Mouse (Mus musculus): Measurements from ENCODE around the gene Clec2l.

The Clec2l gene

DNA sequence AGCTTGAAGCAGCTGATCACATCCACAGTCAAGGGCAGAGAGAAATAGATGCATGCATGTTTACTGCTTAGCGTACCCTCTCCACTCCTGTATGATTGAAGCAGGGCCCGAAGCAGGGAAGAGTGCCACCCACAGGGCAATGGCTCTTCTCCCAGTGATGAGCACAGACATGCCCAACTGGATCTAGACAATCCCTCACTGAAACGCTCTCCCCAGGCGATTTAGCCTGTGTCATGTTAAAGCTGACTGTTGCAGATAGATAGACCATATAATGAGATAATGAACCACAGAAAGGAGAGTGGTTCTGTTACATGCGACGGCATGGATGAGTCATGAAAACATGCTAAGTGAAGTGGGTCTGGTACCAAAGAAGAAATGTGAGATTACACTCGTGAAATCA, 8.4 kb downstream of the Clec2l start:
- no peak for DNase-seq (ENCODE audit: low spot score)

DNA sequence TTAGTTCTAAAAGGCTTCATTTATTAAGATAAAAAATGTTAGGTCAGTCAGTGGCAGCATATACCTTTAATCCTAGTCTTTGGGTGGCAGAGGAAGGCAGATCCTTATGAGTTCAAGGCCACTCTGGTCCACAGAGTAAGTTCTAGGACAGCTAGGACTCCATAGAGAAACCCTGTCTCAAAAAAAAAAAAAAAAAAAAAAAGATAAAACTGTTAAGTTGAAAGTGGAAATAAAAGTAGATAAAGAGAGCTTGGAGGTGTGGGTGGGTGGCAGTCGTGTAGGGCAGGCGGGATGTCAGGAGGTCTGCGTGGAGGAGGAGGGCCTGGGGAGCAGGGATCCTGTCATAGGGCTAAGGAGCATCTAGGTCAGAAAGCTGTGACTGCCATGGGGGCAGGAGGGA, 9.1 kb downstream of the Clec2l start:
- DNase-seq (ENCODE audit: low spot score): no peak

- no peak for DNase-seq (ENCODE audit: low spot score)
Measured at GRCm38 (mm10) chr6:38676217-38676616, 13.3 kb downstream of the Clec2l start.

DNA sequence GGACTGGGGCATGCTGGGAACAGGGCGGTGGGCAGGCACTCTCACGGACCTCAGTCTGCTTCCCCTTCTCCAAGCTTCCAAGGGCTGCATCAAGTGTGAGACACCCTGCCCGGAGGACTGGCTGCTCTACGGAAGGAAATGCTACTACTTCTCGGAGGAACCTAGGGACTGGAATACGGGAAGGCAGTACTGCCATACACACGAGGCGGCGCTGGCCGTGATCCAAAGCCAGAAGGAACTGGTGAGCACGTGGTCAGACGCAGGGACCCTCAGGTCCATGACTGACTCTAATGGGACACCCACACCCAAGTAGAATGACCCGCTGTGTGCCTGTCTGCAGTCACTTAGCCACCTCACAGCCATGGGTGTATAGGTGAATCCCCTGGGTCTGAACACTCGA, 13.9 kb downstream of the Clec2l start:
- no peak for DNase-seq (ENCODE audit: low spot score)

DNA sequence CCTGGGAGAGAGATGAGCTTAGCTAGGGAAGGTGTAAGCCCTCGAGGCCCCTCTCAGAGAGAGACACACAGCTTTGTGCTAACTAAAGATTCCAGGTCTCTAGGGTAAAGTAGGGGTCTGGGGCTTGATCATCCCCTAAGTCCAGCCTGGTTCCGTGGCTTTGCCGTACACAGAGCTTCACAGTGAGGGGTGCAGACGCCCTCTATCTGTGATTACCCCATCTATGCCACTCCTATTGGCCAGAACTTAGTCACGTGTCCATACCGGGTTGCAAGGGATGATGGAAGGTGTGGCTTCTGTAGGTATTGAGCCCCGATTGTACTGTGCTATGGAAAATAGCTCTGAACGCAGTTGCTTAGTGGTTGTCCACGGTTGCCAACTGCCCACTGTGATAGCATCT, 14.8 kb downstream of the Clec2l start:
- DNase-seq (ENCODE audit: low spot score): no peak

DNA sequence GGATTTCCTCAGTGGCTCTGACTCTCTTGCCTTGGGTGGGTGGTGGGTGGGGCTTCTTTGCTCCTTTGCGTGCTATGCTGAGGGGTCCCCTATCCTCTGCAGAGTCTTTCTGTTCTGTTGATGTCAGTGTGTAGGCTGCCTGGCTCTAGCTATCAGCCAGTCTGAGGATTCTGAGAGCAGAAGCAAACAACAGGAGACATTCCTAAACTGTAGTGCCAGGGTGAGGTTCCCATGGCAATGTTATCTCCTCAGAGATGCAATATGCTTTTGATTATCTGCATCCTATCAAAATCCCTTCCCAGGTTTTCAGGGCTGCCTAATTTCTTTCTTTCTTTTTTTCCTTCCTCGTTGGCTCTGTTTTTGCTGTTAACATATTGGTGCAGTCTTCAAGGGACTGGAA, 19.7 kb downstream of the Clec2l start:
- no peak for DNase-seq (ENCODE audit: low spot score)

DNA sequence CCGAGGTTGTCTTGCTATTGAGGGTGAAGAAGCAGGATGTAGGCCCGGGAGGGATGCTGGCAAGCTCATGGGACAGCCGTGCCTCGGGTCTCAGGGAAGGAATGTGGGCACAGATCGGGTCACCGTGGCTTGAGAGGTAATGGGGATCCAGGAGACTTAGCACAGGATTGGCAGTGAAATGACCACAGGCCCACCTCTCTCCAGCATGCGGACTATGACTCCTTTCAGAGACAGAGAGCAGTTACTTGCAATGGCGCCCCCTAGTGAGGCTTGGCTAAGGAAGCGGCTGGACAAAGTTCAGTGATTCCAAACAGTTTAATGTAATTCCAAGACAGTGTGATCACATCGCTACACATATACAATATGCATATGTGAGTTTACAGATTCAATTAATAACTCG, 24.3 kb downstream of the Clec2l start:
- no peak for DNase-seq (ENCODE audit: low spot score)

DNA sequence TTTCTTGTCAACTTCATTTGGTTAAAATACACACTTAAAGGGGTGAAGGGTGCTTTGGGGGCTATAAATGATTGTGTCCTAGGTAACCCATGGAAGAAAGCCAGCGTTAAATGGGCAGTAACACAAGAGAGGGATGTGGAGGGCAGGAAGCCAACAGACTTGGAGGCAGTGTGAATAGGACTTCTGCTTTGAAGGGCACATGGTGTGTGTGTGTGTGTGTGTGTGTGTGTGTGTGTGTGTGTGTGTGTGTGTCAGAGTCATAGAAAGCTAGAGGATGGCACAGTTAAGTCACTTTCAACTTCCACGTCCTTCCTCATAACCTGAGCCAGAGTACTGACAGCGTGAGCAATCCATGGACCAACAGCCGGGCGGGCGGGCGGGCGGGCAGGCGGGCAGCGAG, 26.0 kb downstream of the Clec2l start:
- DNase-seq (ENCODE audit: low spot score): no peak

GRCm38 (mm10) chr6:38690615-38691014, 27.7 kb downstream of the Clec2l start:
- no peak for DNase-seq (ENCODE audit: low spot score)

GRCm38 (mm10) chr6:38691052-38691451, 28.2 kb downstream of the Clec2l start:
- no peak for DNase-seq (ENCODE audit: low spot score)

DNA sequence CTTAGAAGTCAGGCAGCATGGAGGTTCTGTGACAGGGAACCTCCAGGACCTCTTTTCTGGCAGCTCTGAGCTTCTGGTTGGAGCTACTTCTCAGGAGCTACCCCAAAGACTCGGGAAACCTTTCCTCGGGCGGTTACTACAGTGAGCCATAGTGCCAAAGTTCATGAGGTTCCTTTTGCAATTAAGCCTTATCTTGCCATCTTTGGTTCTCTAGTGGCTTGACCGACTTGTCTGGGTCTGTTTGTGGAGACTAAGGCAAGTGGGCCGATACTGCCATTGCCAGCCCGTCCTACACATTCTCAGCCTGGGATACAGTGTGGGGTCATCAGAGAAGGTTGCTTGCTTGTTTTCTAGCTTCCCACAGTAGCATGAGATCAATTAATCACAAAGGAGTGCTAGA, 29.7 kb downstream of the Clec2l start:
- DNase-seq (ENCODE audit: low spot score): no peak

DNA sequence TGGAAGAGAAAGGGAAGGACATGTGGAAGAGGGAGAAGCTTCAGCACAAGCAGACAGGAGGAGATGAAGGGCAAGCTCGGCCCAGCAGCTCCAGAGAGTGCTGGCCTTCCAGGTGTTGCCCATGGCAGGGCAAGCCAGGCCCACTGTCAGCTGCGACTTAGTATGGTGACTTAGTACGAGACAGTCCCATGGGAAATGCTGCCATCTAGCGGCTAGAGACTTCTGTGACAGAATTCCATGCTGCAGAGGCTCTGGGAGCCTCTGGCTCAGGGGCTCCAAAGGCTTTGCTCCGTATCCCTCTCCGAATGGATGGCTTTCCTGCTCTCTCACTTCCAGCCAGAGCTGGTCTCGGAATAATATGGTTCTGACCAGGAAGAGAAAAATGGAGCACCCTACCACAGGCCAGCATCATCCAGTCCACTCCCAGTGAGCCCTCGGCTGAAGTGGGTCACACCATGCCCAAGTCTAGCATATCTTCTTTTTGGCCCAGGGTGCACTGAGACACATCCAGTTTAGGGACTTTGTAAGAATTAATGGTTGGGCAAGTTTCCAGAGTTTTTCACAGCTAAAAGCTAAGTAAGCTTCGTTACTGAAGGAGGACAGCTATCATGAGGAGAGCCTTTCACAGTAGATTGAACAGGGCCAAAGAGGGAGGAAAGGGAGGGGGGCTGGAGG, 32.6 kb downstream of the Clec2l start:
- DNase-seq (ENCODE audit: low spot score): peak; percentile 92

DNA sequence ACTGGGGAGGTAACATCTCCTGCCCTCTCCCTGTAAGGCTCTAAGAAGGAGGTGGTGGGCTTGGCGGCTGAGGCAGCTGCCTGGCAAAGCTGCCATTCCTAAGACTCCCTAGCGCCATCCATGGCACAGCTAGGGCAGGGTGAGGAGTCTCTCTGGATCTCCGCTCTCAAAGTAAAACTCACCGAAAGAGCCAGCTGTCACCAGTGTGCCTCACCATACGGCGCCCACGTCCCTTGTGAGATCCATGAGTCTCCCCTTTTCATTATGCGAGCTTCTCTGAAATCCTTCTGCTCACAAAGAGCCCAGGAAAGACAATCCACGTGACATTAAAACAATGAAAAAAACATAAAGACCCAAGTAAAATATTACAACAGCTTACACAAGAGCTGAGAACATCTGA, 33.7 kb downstream of the Clec2l start:
- peak; percentile 63 for DNase-seq (ENCODE audit: low spot score)

GRCm38 (mm10) chr6:38698233-38698889, 35.5 kb downstream of the Clec2l start:
- no peak for DNase-seq (ENCODE audit: low spot score)

- DNase-seq (ENCODE audit: low spot score): no peak
Measured at GRCm38 (mm10) chr6:38701421-38701820, 38.6 kb downstream of the Clec2l start.

DNA sequence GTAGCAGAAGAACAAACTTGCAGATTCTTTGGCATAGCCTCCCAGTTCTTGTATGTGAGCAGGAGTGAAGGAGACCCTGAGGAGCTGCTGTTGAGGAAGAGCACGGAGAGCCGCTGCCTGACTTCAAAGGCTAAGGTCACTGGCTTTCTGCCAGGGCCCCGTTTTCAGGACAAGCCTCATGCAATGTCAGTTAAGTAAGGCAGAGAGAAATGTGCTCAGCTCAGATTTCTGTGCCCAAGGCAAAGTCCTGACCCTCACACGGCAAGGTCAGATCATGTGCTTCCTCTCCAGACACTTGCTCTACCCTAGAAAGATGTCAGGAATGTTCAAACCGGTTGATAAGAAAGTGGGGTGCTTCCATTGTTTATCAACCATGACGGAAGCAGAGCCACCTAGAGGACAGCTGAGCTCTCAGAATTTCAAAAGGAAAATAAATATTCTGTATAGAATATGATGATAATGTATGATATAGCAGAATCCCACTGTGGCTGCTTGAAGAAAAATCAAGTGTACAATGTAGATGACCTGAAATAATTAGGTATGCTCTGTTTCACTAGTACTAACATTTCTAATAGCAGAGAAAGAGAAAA, 40.0 kb downstream of the Clec2l start:
- no peak for DNase-seq (ENCODE audit: low spot score)

- no peak for DNase-seq (ENCODE audit: low spot score)
Measured at GRCm38 (mm10) chr6:38703526-38703925, 40.7 kb downstream of the Clec2l start.

DNA sequence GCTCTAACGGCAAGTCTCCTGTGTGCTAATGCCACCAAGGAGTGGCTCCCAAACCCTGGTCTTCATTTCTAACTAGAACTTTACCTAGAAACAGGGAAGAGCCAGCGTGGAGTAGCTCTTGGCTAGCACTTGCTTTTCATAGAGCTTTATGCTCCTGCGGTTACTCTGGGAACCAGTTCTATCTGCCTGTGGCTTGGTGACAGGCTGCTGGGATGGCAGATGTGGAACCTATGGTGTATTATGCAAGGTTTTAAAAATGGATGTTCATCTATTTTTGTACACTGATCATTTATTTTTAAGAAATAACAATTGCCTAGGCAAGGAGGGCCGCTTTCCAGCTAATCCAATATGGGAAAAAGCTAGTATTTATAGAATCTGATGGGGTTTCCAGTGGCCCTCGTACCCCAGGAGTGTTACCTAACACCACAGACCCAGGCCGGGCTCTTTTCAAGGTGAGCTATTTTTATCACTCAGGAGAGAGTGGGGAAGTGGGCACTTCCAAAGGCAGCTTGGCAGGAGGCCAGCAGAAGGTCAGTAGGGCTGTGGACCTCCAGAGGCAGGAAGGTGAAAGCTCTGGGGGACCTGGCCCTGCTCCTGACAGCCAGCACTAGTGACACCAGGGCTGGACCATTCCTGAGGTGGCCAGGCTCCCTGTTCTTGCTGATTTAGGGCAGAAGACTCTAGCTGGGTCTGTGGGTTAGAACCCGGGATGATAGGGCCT, 41.6 kb downstream of the Clec2l start:
- DNase-seq (ENCODE audit: low spot score): no peak

DNA sequence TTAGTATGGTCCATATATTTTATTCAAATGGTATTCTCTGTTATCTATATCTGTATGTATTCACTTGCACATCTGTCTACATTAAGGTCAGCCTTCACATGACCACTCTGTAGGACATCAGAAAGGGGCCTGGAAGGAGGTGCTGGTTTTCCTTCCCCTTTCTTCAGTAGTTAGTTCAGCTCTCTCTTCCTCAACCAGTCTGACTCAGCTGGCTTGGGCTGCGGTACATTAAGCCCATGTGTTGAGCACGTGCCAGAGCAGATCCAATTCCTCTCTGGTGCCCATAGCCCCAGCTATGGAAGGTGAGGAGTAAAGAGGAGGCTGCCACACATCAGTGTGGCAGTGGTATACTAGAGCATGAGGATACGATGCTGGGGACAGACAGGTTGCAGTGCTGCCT, 47.6 kb downstream of the Clec2l start:
- no peak for DNase-seq (ENCODE audit: low spot score)

- no peak for DNase-seq (ENCODE audit: low spot score)
Measured at GRCm38 (mm10) chr6:38713957-38714898, 51.4 kb downstream of the Clec2l start.

DNA sequence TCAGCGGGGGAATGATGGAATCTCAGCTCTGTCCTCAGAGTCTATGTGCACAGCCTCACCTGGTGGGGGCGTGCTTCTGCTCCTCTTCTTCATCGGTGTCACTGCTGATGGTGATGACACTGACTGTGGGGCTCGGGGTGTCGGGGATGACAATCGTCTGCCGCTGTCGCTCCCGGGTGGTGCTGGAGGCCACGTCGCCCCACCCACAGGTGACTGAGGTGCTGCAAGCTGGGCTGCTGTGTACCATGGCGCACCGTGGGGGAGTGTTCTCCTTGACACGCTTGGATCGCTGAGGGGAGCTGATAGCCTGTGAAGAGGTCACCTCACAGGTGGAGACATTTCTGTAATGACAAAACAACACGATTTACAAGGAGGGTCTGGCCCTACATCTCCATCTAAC, 53.0 kb downstream of the Clec2l start:
- DNase-seq (ENCODE audit: low spot score): no peak

- no peak for DNase-seq (ENCODE audit: low spot score)
Measured at GRCm38 (mm10) chr6:38718625-38719024, 55.8 kb downstream of the Clec2l start.

Data from layer of hippocampus, adult 11-12 months (tissue).